Mouse (Mus musculus): ENCODE measurements around the gene Banp.

- TF ChIP-seq ZC3H11A (IDR thresholded peaks at IDR 0.05; ENCODE audit: borderline replicate concordance, low read depth, low read length) (no peak), CHD2 (IDR thresholded peaks at IDR 0.05; ENCODE audit: low read depth, low read length) (no peak), MAFK (IDR thresholded peaks at IDR 0.05; ENCODE audit: insufficient read depth, low read depth, low read length) (no peak), ZNF384 (IDR thresholded peaks at IDR 0.05; ENCODE audit: low read depth, low read length) (no peak), HCFC1 (IDR thresholded peaks at IDR 0.05; ENCODE audit: borderline replicate concordance, insufficient read depth, low read length) (no peak)
Measured at GRCm38 (mm10) chr8:121935341-121936294, 13.9 kb upstream of the Banp start.
